Mouse (Mus musculus) liver, adult 2 months (tissue): ENCODE results near the gene Btn2a2. TPM values are rescaled to one million over a fixed set of nuclear protein-coding genes. Genes with fewer than 3 reads are reported as not detected.

Experiments
- DNase-seq: peaks from one replicate; pipeline ENCODE4 v3.0.0-alpha.2; 2011; ENCODE audit warnings: low read depth, low spot score; ENCODE audit errors: extremely low read depth
- H3K27ac ChIP-seq: fragments of 200-500 bp; replicated peaks from 2 replicates; pipeline ENCODE4 v1.5.1; 2012; ENCODE audit warnings: low read depth, mild to moderate bottlenecking, control low read depth, inconsistent platforms, low read length; ENCODE audit not compliant: insufficient read depth
- H3K27me3 ChIP-seq: fragments of 200-500 bp; 2 replicates; pipeline ENCODE4 v1.6.1; 2012; ENCODE audit warnings: mild to moderate bottlenecking, moderate library complexity, low read length, inconsistent platforms; ENCODE audit not compliant: control insufficient read depth, insufficient read depth
- H3K36me3 ChIP-seq: fragments of 200-500 bp; 2 replicates; pipeline ENCODE4 v1.6.1; 2012; ENCODE audit warnings: low read length, inconsistent platforms; ENCODE audit not compliant: control insufficient read depth, insufficient read depth
- H3K4me1 ChIP-seq: fragments of 200-500 bp; 2 replicates; pipeline ENCODE4 v1.6.1; 2011; ENCODE audit warnings: low read length; ENCODE audit not compliant: control insufficient read depth, insufficient read depth
- H3K4me3 ChIP-seq: fragments of 200-500 bp; 2 replicates; pipeline ENCODE4 v1.5.1; 2011; ENCODE audit warnings: low read depth, mild to moderate bottlenecking, control low read depth, low read length, moderate library complexity; ENCODE audit not compliant: insufficient read depth
- H3K79me2 ChIP-seq: fragments of 200-500 bp; 2 replicates; pipeline ENCODE4 v1.6.1; 2012; ENCODE audit warnings: inconsistent platforms, mild to moderate bottlenecking, low read length, moderate library complexity; ENCODE audit not compliant: control insufficient read depth, insufficient read depth
- H3K9ac ChIP-seq: fragments of 200-500 bp; 2 replicates; pipeline ENCODE4 v1.6.1; 2012; ENCODE audit warnings: low read depth, mild to moderate bottlenecking, control low read depth, inconsistent platforms, low read length
- CTCF ChIP-seq: fragments of 200-500 bp; IDR thresholded peaks from 2 replicates; pipeline ENCODE4 v1.5.1; 2011; ENCODE audit warnings: low read depth, low read length, control low read depth
- POLR2A ChIP-seq: fragments of 200-500 bp; IDR thresholded peaks from 2 replicates; pipeline ENCODE4 v1.6.1; 2011; ENCODE audit warnings: low read length, control low read depth; ENCODE audit not compliant: insufficient read depth; ENCODE audit errors: extremely low read depth
- WGBS: fragments of 180-500 bp; shearing (Covaris S2); methylation state at CpG from one replicate; pipeline ENCODE4 v1.1.7; 2018; 5-methylcytosine and 5-hydroxymethylcytosine counted together
- polyA plus RNA-seq: library from polyadenylated mRNA; depleted of rRNA; stranded (reverse); fragments of >200 nt; gene quantifications from 2 replicates; pipeline ENCODE4 v1.2.3, GENCODE M21; 2012
- total RNA-seq: library from RNA; depleted of rRNA; stranded (reverse); fragments of >200 nt; gene quantifications from 2 replicates; pipeline ENCODE4 v1.2.3, GENCODE M21; 2014

Btn2a2 gene
- total and polyA plus RNA-seq, 2 experiments: not detected

- no peak overlapping the region for H3K27ac ChIP-seq
- H3K4me1 ChIP-seq: no peaks in the 10 kb centered on the region; the same call in 1 of the 2 replicates
- H3K9ac ChIP-seq: no peak overlapping the region
- 45% methylated on average over 5 of the region's 5 CpGs for WGBS
- H3K36me3 ChIP-seq: no peaks in the 10 kb centered on the region
- no peaks in the 10 kb centered on the region for H3K79me2 ChIP-seq
- H3K27me3 ChIP-seq: no peaks in the 10 kb centered on the region
- TF ChIP-seq POLR2A: no peak
- no peak overlapping the region for H3K4me3 ChIP-seq
- no peak for DNase-seq
Observed at GRCm38 (mm10) chr13:23501511-23501910, 12.9 kb upstream of the Btn2a2 start.

DNA sequence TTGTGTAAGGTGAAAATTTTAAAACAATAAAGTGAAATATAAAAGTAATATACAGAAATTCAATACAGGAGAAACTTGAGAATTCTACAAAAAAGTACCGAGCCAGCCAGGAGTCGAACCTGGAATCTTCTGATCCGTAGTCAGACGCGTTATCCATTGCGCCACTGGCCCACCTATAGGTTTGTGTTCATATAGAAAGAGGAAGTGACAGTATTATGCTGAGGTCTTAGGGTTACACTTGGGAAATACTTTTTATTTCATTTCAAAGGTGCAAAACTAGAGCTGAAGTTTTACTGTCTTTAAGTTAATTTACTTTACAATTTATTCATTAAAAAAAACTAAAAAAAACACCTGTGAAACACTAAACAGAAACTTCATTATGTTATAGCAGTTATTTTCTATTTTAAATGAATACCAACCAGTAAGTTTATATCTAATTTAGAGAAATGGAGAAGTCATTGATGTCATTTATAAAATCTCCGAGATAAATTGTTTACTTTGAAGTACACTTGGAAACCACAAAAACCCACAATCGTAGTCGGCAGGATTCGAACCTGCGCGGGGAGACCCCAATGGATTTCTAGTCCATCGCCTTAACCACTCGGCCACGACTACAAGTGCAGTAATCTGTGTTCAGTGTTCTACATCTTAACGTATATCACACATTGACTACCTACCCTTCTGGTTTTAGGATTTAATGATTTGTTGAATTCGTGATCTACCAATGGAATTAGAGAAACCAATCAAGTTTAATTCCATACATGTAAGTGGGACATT is 12.0 kb upstream of the Btn2a2 start:
- H3K4me1 ChIP-seq: no peaks in the 10 kb centered on the region; the same call in 1 of the 2 replicates
- peak; percentile 42 for DNase-seq
- no peaks in the 10 kb centered on the region for H3K27me3 ChIP-seq
- H3K79me2 ChIP-seq: no peaks in the 10 kb centered on the region
- no peak overlapping the region for H3K9ac ChIP-seq
- H3K4me3 ChIP-seq: no peak overlapping the region
- H3K27ac ChIP-seq: no peak overlapping the region
- no peak for TF ChIP-seq CTCF
- WGBS: 12% methylated on average over 17 of the region's 17 CpGs
- no peaks in the 10 kb centered on the region for H3K36me3 ChIP-seq

- TF ChIP-seq POLR2A (no peak), CTCF (no peak)
- 44% methylated on average over 7 of the region's 7 CpGs for WGBS
- Histone ChIP-seq H3K27me3 (no peaks in the 10 kb centered on the region), H3K4me1 (no peaks in the 10 kb centered on the region; the same call in 1 of the 2 replicates), H3K36me3 (no peaks in the 10 kb centered on the region), H3K27ac (no peak overlapping the region), H3K4me3 (no peak overlapping the region), H3K9ac (no peak overlapping the region), H3K79me2 (no peaks in the 10 kb centered on the region)
- DNase-seq: no peak
Observed at GRCm38 (mm10) chr13:23499943-23500342, 11.3 kb upstream of the Btn2a2 start.

GRCm38 (mm10) chr13:23498653-23499052 is 10.0 kb upstream of the Btn2a2 start:
- TF ChIP-seq POLR2A: no peak
- no peak for TF ChIP-seq CTCF
- Histone ChIP-seq H3K79me2 (no peaks in the 10 kb centered on the region), H3K4me3 (no peak overlapping the region), H3K4me1 (no peaks in the 10 kb centered on the region; the same call in 1 of the 2 replicates), H3K27ac (no peak overlapping the region), H3K27me3 (no peaks in the 10 kb centered on the region), H3K9ac (no peak overlapping the region), H3K36me3 (no peaks in the 10 kb centered on the region)
- WGBS: 23% methylated on average over 10 of the region's 10 CpGs
- DNase-seq: no peak

- H3K4me1 ChIP-seq: no peaks in the 10 kb centered on the region; the same call in 1 of the 2 replicates
- no peak overlapping the region for H3K4me3 ChIP-seq
- no peaks in the 10 kb centered on the region for H3K27me3 ChIP-seq
- TF ChIP-seq POLR2A: no peak
- TF ChIP-seq CTCF: no peak
- H3K27ac ChIP-seq: no peak overlapping the region
- WGBS: 29% methylated on average over 19 of the region's 19 CpGs
- H3K79me2 ChIP-seq: no peaks in the 10 kb centered on the region
- DNase-seq: peak; percentile 49
- no peak overlapping the region for H3K9ac ChIP-seq
- H3K36me3 ChIP-seq: no peaks in the 10 kb centered on the region
Observed at GRCm38 (mm10) chr13:23497656-23498321, 9.1 kb upstream of the Btn2a2 start.

- H3K36me3 ChIP-seq: no peaks in the 10 kb centered on the region
- no peaks in the 10 kb centered on the region for H3K79me2 ChIP-seq
- H3K4me3 ChIP-seq: no peak overlapping the region
- DNase-seq: no peak
- H3K4me1 ChIP-seq: no peaks in the 10 kb centered on the region; the same call in 1 of the 2 replicates
- TF ChIP-seq POLR2A (no peak), CTCF (no peak)
- 94% methylated on average over 6 of the region's 6 CpGs for WGBS
- no peak overlapping the region for H3K27ac ChIP-seq
- H3K9ac ChIP-seq: no peak overlapping the region
- H3K27me3 ChIP-seq: no peaks in the 10 kb centered on the region
Observed at GRCm38 (mm10) chr13:23495526-23495925, 6.9 kb upstream of the Btn2a2 start.
